Mouse (Mus musculus) large intestine, adult 2 months (tissue): ENCODE measurements at regions not wholly inside any gene's neighbourhood (a gene's known extent, or its start where the extent isn't known, plus 50 kb on each side); places are given as distances from the start of the nearest gene placed in this dataset.

ENCODE experiments used
- DNase-seq: peaks from one replicate; pipeline ENCODE4 v3.0.0-alpha.2; 2012; ENCODE audit warnings: low read depth, low spot score
- WGBS: fragments of 180-500 bp; shearing (Covaris S2); methylation state at CpG from one replicate; pipeline ENCODE4 v1.1.7; 2018; 5-methylcytosine and 5-hydroxymethylcytosine counted together

DNA sequence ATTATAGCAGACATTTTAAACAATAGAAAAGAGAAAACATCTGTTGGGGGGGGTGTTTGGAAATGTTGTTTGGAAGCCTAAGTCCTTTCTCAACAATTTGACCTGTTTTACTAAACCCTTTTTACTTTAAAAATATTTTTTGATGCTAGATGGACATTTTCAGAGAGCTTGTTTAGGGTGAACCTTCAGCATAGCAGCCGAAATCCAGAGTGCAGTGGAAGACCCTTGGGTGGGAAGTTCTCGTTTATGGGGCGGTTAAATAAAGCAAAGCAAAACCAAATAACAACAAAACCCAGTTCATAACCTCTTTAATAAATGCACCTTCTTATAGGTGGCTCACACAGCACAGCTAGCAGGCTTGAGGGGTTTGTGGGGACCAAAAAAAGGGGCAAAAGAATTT lies 62.4 kb upstream of the Ppara start:
- no peak for DNase-seq
- WGBS: 7% methylated on average over 3 of the region's 3 CpGs

DNA sequence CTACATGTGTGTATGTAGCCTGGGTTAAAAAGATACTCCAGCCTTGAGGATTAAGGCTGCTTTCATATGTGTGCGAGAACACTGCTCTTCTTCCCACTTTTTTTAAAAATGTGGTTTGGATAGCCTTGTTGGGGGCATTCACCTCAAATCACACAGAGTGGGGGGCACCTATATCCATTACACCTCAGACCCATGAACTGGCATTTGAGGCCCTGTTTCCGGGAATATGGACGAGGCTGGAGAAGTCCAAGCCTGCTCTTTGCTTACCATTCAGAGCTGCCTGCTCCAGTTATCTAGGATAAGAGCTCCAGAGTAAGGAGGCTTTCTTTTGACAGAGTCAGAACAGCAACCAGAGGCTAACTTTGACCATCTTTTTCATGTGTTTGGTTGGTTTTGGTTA lies 61.9 kb upstream of the Ppara start:
- no peak for DNase-seq
- 9% methylated on average over 3 of the region's 3 CpGs for WGBS

- WGBS: 10% methylated on average over 9 of the region's 9 CpGs
- DNase-seq: no peak
Measured at GRCm38 (mm10) chr15:85673506-85673905, 61.3 kb upstream of the Ppara start.

DNA sequence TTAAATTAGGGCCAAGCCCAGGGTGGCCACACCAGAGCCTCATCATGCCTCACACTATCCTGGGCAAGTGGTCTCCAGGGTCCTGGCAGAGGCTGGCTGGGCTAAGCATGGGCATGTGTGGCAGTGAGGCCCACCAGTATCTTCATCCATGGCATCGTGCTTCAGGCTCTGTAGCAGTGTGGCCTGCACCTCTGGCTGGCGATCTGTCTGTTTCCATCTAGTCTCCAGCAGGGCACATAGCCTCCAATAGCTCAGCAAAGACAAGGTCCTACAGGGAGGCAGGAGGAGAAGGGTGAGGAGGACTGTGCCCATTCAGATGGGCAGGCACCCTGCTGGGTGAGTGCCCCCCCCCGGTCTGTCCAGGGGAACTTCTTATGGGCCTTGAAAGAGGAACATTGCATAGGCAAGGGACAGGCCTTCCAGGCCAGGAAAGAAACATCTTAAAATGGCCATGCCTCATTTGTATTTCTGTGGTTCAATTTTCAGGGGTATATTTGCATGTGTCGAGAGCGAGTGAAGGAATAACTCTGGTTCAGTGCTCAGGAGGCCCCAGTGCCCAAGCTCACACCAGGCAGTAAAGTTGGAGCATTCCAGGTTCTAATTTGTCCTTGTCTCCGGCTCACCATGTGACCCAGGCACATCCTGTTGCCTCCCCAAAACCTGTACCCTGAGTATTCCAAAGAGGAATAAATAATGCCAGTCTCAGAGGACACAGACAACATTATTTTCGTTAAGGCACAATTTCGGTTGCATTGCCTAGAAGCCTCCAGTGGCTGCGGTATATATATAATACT lies 60.4 kb upstream of the Ppara start:
- no peak for DNase-seq
- WGBS: 13% methylated on average over 9 of the region's 9 CpGs

DNA sequence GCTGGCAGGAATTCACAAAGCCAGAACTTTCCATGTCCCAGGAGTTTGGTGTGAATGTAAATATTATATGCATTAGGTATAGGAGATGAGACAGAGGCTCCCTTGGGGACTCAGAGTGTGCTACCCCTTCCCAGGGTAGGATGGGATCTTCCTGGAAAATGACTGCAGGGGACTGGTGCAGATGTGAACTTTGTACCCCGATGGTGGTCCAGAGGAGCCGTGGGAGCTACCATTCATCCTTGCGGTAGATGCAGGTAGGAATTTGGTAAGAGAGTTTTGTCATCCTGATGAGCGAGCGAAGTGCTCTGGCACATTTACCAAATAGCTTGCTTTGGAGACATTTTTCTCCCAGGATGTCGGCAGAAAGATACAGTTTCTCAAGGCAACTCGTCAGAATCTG lies 59.7 kb upstream of the Ppara start:
- WGBS: 19% methylated on average over 7 of the region's 7 CpGs
- no peak for DNase-seq

DNA sequence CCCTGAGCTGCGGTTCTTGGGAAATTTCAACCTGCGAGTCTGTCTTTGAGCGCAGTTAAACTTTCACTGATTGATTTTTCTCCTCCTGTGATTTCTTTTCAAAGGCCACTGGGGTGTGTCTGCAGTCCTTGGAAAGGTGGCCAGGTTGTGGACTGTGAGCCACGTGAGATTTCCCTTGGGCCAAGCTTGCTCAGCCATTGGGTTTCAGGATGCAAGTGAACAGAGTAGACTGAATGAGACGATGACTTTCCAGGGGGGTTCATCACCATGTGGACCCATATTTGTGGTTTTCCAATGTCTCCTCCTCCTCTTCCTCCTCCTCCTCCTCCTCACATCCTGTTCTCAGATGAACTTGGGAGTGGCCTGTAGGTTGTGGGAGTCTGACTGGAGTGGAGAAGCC lies 59.0 kb upstream of the Ppara start:
- DNase-seq: no peak
- WGBS: 10% methylated on average over 5 of the region's 5 CpGs

GRCm38 (mm10) chr15:85676156-85676555 lies 58.6 kb upstream of the Ppara start:
- 30% methylated on average over 3 of the region's 3 CpGs for WGBS

GRCm38 (mm10) chr15:85676871-85677270 lies 57.9 kb upstream of the Ppara start:
- 17% methylated on average over 10 of the region's 10 CpGs for WGBS
- no peak for DNase-seq

More at GRCm38 (mm10) chr15:85676156-85676555, 58.6 kb upstream of the Ppara start:
- no peak for DNase-seq

DNA sequence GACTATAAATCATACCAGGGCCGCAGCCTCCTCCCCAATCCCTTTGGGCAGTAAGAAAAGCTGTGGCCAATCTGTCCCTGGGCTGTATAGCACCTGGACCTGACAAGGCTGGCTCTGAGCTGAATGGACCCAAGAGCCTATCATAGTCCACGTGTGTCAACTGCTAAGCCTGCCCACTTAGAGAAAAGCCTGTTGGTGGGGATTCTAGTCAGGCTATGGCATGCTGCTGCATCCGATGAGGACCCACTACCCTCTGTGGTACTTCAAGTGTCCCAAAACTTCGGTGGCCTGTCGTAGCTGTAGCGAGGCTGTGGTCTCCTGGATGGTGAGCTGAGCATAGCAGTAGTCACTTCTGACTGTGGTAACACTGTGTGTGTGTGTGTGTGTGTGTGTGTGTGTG lies 57.4 kb upstream of the Ppara start:
- 21% methylated on average over 6 of the region's 6 CpGs for WGBS
- no peak for DNase-seq

DNA sequence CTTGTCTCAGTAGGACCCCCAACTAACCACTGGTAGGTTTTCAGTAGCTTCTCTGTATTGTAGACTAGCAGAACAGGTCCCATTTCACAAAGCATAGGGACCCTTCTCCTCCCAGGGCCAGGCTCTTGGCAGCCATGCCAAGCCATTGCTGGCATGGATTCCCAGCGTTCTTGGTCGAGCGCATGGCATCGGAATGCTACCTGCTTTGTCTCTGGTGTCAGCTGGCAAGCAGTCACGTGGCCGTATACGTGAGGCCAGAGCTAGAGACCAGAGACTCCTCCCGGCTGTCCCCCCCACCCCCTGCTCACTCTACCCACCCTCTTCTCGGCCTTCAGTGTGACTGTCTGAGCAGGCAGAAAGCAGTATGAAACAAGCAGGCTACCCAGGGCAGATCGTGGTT lies 56.9 kb upstream of the Ppara start:
- no peak for DNase-seq
- 16% methylated on average over 10 of the region's 10 CpGs for WGBS

- 41% methylated on average over 15 of the region's 15 CpGs for WGBS
- no peak for DNase-seq
Measured at GRCm38 (mm10) chr15:85678351-85678895, 56.4 kb upstream of the Ppara start.

DNA sequence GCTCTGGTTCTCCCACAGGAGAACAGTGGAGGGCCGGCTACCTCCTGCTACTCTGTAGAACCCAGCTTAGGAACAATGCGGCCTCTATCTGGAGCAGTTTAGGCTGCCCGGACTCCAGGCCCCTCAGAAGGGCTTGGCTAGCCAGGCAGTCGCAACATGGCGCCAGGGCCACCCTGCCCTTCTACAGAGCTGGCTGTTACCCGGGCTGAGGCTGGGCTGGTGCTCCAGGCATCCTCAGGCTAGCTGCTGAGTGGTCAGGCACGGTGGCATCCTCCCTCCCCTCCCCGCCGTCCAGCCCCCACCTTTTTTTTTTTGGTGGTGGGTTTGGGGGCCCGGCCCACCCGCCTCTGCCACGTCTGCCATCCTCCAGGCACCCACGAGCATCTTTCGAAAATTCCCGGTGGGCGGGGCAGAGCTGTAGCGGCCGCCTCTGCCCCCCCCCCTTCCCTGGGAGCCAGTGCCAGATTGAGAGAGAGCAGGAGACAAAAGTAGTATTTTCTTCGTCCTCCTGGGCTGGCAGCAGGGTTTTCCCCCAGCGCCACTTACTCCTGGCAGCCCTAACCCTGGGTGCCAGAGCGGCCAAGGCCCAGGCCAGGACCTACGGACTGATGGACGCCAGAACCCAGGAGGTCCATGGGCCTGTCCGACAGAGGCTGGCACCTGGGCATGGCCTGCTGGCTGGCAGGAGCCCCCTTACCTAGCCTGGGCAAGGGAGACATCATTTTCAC lies 55.6 kb upstream of the Ppara start:
- no peak for DNase-seq
- WGBS: 18% methylated on average over 24 of the region's 24 CpGs

DNA sequence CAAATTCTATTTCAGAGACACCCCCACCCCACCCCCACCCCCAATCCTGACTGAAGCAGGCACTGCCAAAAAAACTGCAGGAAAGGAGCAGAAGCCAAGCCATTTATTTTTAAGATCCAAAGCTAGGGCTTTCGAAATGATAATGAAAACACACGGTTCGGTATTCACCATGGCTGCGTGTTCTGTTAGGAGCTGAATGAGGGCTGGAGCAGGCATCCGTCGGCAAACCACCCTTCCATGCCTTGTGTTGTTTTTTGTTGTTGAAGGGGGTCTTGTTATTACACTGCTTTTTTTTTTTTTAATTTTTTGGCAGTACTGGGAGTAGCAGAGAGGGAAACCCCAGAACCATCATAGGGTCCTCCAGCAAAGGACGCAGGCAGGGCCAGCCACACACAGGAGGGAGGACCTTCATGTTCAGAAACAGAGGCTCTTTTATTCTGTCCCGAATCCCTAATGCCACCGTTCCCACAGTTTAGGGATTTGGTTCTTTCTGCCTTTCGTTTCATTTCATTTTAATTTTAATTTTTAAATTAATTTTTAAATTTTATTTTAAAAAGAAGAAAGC lies 54.8 kb upstream of the Ppara start:
- 21% methylated on average over 10 of the region's 10 CpGs for WGBS
- no peak for DNase-seq

DNA sequence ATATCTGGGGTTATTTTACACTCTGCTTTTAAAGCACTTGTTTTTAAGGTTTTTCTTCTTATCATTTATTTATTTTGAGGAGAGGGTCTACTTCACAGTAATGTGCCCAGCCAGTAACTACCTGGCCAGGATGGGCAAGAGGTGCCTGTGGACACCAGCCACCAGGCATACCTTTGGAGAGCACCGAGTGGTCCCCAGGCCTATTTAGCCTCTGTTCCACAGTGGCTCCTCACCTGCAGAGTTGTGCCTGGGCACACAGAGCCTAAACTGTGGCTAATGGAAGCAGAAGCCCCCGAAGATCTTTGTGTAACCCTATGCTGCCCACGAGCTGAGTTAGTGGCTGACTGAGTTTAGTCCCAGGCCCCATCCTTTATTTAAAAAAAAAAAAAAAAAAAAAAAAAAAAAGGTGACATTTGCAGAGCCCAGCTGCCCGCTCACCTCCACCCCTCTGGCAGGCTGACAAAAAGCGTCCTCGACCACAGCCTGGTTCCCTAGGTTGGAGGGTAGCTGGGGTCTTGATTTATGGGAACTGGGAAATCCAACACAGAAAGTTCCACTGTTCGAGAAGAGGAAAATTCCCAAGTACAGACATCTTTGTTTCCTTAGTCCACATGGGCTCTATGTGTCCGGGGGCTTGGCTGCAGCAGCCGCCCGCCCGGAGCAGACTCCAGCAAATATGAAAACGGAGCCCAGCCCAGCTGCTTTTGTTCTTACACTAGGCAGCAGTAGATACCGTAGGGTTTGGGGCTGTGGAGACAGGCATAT lies 54.1 kb upstream of the Ppara start:
- 17% methylated on average over 13 of the region's 13 CpGs for WGBS
- DNase-seq: no peak

DNA sequence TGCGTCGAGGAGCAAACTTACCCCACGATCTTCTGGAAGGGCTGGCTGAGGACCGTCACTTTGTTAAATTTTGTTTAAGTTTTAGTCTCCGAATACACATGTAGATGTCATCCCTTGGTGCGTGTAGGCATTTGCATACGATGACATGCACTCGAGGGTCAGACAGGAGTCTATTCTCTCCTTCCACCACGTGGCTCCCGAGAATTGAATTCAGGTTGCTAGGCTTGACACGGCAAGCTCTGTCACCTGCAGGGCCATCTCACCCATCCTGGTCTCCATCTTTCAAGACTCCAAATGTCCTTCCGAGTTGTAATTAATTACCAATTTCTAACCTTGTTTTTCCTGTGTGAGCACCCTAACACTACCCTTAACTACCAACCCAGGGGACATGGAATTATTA lies 52.7 kb upstream of the Ppara start:
- no peak for DNase-seq
- 32% methylated on average over 12 of the region's 12 CpGs for WGBS

- WGBS: 10% methylated on average over 6 of the region's 6 CpGs
- DNase-seq: no peak
Measured at GRCm38 (mm10) chr15:85682780-85683179, 52.0 kb upstream of the Ppara start.

DNA sequence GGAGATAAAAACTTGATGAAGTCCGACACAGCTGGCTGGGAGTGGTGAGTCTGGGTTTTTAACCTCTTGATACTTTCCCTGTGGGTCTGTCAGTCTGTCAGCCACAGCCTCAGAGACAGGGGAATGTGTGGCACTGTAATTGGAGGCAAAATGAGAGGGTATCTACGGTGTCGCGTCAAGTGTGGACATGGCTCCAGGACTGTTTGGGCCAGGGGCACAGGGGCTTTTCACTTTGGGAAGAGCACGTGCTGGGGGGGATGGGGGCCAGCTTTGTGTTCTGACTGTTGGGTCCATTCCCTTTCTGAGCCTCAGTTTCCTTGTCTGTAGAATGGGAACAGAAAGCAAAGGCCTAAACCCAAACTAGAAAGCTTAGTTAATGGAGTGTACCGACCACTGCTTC lies 51.5 kb upstream of the Ppara start:
- 57% methylated on average over 6 of the region's 6 CpGs for WGBS
- DNase-seq: no peak

- WGBS: 83% methylated on average over 4 of the region's 4 CpGs
- no peak for DNase-seq
Measured at GRCm38 (mm10) chr15:85683716-85684115, 51.1 kb upstream of the Ppara start.

DNA sequence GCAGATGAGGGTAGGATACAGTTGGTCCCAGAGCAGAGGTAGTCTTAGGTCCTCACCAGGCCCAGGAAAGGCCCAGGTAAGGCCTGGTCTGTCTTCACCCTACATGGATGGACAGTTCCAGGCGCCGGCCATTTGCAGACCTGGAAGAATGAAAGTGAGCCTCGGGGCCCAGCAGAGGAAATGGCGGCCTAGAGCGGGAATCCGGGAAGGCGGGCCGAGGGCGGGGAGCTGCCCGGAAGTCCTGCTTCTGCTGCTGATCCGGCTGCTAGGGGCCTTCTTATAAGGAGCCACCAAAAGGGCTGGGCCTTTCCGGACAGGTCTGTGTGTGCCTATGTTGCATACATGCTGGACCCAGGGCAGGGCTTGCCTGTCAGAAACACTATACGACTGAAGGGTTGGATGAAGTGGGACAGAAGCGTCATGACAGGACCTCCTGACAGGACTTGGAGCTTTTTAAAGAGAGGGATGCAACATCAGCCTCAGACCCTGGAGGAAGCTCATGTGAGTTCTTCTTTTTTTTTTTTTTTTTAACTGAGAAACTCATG lies 50.5 kb upstream of the Ppara start:
- no peak for DNase-seq
- WGBS: 33% methylated on average over 14 of the region's 14 CpGs

GRCm38 (mm10) chr15:85684875-85685274 lies 49.9 kb upstream of the Ppara start:
- no peak for DNase-seq
- 16% methylated on average over 5 of the region's 5 CpGs for WGBS
